Mouse (Mus musculus): Measurements from ENCODE around the gene Med13l.

GRCm38 (mm10) chr5:118691710-118692040 lies 131.2 kb downstream of the Med13l start:
- no peak for TF ChIP-seq TAL1 (IDR thresholded peaks at IDR 0.05; ENCODE audit: low read length)
- no peak for TF ChIP-seq GATA1 (IDR thresholded peaks at IDR 0.05; ENCODE audit: low read length)

Measured in erythroblast, embryonic 14.5 days (primary cell).